ENCODE assay signal across 8 mouse cellular contexts in genomic region chr8:23504704-23505103, GRCm38 (mm10).
DNase-seq lines count a peak whose midpoint lies in the region; ATAC-seq and TF ChIP-seq lines count a peak whose summit lies in the region.

No protein-coding gene starts in this region.

- peaks cover 13% of the 10 kb centered on the region; the same call in 1 of the 2 replicates for H3K4me1 ChIP-seq in embryonic facial prominence, embryonic 15.5 days
- peaks cover 37% of the 10 kb centered on the region for H3K4me1 ChIP-seq in heart, embryonic 13.5 days
- H3K4me1 ChIP-seq in liver, embryonic 14.5 days (replicated peaks; ENCODE audit: control insufficient read depth in 2 of 2, insufficient read depth in 2 of 2, low read length in 1 of 2), result no peaks in the 10 kb centered on the region

- no peaks in the 10 kb centered on the region for H3K9me3 ChIP-seq in embryonic facial prominence, embryonic 15.5 days (replicated peaks)
- no peaks in the 10 kb centered on the region for H3K9me3 ChIP-seq in heart, embryonic 13.5 days
- H3K9me3 ChIP-seq in liver, embryonic 14.5 days (ENCODE audit: control insufficient read depth, low read length), result no peaks in the 10 kb centered on the region

- DNase-seq in 3T3-L1 (ENCODE audit: low read depth, low spot score), result peak; percentile 16
- peak; percentile 72 for DNase-seq in adrenal gland, postnatal 25 days
- DNase-seq in kidney, postnatal 25 days, result peak; percentile 63 to 78
- DNase-seq in liver, embryonic 14.5 days (ENCODE audit: low read depth in 3 of 3, low spot score in 3 of 3), result no peak
- peak; percentile 57 for DNase-seq in right cerebral cortex, postnatal 14 days

- TF ChIP-seq EP300 in liver, embryonic 14.5 days (IDR thresholded peaks at IDR 0.05; ENCODE audit: low read depth), result no peak

- no peak overlapping the region for H3K9ac ChIP-seq in embryonic facial prominence, embryonic 15.5 days
- H3K9ac ChIP-seq in heart, embryonic 13.5 days, result peak overlapping the region; percentile 0; the same call in 1 of the 2 replicates
- H3K9ac ChIP-seq in liver, embryonic 14.5 days (replicated peaks), result no peak overlapping the region

- H3K4me2 ChIP-seq in embryonic facial prominence, embryonic 15.5 days (replicated peaks), result peak overlapping the region; percentile 51
- H3K4me2 ChIP-seq in heart, embryonic 13.5 days, result peak overlapping the region; percentile 42
- no peak overlapping the region for H3K4me2 ChIP-seq in liver, embryonic 14.5 days (ENCODE audit: low read depth)

- peak; percentile 41 for TF ChIP-seq CTCF in liver, embryonic 14.5 days (IDR thresholded peaks at IDR 0.05; ENCODE audit: low read depth)

- WGBS in embryonic facial prominence, embryonic 15.5 days, result 13% methylated on average over 10 of the region's 10 CpGs
- WGBS in heart, embryonic 13.5 days, result 45% methylated on average over 10 of the region's 10 CpGs
- 56% methylated on average over 10 of the region's 10 CpGs for WGBS in liver, embryonic 14.5 days (ENCODE audit: insufficient replicate concordance)

- 0 out of 2 replicates have a peak, but pooled peaks have one; percentile 29 for ATAC-seq in embryonic facial prominence, embryonic 15.5 days (ENCODE audit: insufficient number of reproducible peaks, low FRiP score, low TSS enrichment, low read depth)
- ATAC-seq in heart, embryonic 13.5 days (ENCODE audit: extremely low read depth, insufficient number of reproducible peaks, low FRiP score, low TSS enrichment), result no peak
- no peak for ATAC-seq in liver, embryonic 14.5 days (ENCODE audit: insufficient read depth)
- no peak for ATAC-seq in erythroblast, adult 5-6 weeks (replicated peaks; ENCODE audit: low FRiP score, poor library complexity, severe bottlenecking)

- no peak overlapping the region for H3K27ac ChIP-seq in embryonic facial prominence, embryonic 15.5 days (replicated peaks)
- H3K27ac ChIP-seq in heart, embryonic 13.5 days (replicated peaks), result no peak overlapping the region
- H3K27ac ChIP-seq in liver, embryonic 14.5 days, result no peak overlapping the region

- H3K36me3 ChIP-seq in embryonic facial prominence, embryonic 15.5 days, result no peaks in the 10 kb centered on the region
- no peaks in the 10 kb centered on the region for H3K36me3 ChIP-seq in heart, embryonic 13.5 days
- no peaks in the 10 kb centered on the region for H3K36me3 ChIP-seq in liver, embryonic 14.5 days (replicated peaks; ENCODE audit: control insufficient read depth, insufficient read depth, low read depth)

- H3K4me3 ChIP-seq in embryonic facial prominence, embryonic 15.5 days (replicated peaks), result peak overlapping the region; percentile 22
- H3K4me3 ChIP-seq in heart, embryonic 13.5 days, result peak overlapping the region; percentile 0; the same call in 1 of the 2 replicates
- no peak overlapping the region for H3K4me3 ChIP-seq in liver, embryonic 14.5 days (ENCODE audit: insufficient read depth in 1 of 2, low read depth in 2 of 2, low read length in 2 of 2)

- no peaks in the 10 kb centered on the region for H3K27me3 ChIP-seq in embryonic facial prominence, embryonic 15.5 days
- no peaks in the 10 kb centered on the region for H3K27me3 ChIP-seq in heart, embryonic 13.5 days (replicated peaks)
- no peaks in the 10 kb centered on the region for H3K27me3 ChIP-seq in liver, embryonic 14.5 days (ENCODE audit: control insufficient read depth, insufficient read depth, low read length)

Comparison
In these comparisons a context has a peak if more than half of its experiments do, and no peak if none do; other contexts are left out.
1. DNase-seq: peak in 3T3-L1 (single experiment), adrenal gland, postnatal 25 days (single experiment), kidney, postnatal 25 days (2 of 2) and right cerebral cortex, postnatal 14 days (single experiment); none in liver, embryonic 14.5 days (0 of 3).
2. H3K4me3 ChIP-seq: peak in embryonic facial prominence, embryonic 15.5 days (single experiment) and heart, embryonic 13.5 days (single experiment); none in liver, embryonic 14.5 days (0 of 2).